Mouse (Mus musculus) hematopoietic multipotent progenitor cell, adult 10-12 weeks (in vitro differentiated cells): ENCODE data around the gene Lpar5. TPM values are rescaled to one million over a fixed set of nuclear protein-coding genes. Genes with fewer than 3 reads are reported as not detected.

ENCODE experiments used
- polyA plus RNA-seq: library from polyadenylated mRNA; stranded (reverse); fragments of >175 nt; gene quantifications from 2 replicates; pipeline ENCODE4 v1.2.3, GENCODE M21; 2012; ENCODE audit warnings: low replicate concordance

The Lpar5 gene
- 8.6 and 15.2 TPM in 2 replicates for polyA plus RNA-seq

DNA sequence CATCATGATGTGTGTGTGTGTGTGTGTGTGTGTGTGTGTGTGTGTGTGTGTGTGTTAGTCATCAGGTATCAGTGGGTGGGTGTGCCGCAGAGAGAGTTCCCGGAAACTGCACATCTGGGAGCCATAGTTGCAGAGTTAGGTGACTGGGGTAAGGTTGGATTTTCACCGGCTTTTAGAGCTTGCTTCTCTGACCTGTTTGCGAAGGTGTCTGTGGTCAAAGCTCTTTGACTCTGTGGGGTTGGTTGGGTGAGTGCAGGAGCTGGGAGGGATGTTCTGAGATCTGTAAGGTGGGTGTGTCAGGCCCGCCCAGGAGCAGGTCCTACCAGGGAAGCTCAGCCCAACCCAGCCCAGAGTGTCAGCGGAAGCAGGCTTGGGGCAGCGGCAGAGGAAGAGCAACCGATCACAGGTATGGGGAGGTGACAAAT, at the start of gene Lpar5:
TSS of gene Lpar5 (plus strand) at position 350 of the 425 bp plus-strand sequence.

DNA sequence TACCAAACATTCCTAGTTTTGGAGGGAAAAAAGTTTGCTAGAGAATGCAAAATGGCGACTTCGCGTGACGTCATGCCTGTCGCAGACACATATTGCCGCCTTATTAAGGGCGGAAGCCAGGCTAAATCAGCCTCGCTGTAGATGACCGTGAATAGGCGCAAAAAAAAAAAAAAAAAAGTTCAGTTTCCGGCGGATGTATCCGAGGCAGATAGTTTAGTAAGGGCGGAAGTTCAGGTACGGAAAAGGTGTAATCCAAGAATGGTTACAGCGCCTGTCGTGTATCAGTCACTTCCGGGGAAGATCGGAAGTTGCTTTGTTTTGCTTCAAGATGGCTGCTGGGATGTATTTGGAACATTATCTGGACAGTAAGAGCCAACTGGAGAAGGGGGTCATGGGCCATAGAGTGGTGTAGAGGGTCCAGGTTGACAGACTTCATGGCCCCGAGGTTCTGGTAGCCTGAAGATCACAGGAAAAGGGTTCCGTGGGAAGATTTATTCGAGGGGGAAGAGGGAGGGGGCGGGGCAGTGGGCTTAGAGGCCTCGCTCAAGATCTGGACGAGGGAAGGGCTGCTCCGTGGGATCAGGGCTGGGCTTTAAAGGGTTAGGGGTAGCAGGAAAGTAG, 28.1 kb upstream of the Lpar5 start, which contains the start of gene Ing4:
TSS of gene Ing4 (plus strand) at position 228 of the 621 bp plus-strand sequence.

DNA sequence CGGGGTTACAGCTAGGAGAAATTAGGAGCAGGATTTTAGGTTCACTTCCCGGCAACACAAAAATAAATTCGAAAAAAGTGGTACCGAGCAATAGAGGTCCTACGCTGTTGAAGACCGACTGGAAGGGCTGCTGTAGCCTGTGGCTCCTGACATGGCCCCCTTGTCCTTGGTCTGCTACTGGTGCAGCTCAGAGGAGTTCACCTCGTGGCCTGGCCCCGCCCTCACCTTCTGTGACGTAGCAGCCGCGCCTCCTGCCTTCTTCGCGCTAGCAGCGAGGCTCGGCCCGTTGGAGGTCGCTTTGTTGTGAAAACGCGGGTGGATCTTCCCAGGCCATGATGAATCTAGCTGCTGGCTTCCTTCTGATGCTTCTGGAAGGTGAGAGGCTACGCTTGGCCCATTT, 18.0 kb upstream of the Lpar5 start, which contains the start of gene Acrbp:
TSS of gene Acrbp (plus strand) at position 12 of the 400 bp plus-strand sequence.

GRCm38 (mm10) chr6:125095391-125096278, 27.9 kb downstream of the Lpar5 start, which contains the start of gene Chd4:
Gene Chd4, plus strand, starts transcription at chr6:125095981.

DNA sequence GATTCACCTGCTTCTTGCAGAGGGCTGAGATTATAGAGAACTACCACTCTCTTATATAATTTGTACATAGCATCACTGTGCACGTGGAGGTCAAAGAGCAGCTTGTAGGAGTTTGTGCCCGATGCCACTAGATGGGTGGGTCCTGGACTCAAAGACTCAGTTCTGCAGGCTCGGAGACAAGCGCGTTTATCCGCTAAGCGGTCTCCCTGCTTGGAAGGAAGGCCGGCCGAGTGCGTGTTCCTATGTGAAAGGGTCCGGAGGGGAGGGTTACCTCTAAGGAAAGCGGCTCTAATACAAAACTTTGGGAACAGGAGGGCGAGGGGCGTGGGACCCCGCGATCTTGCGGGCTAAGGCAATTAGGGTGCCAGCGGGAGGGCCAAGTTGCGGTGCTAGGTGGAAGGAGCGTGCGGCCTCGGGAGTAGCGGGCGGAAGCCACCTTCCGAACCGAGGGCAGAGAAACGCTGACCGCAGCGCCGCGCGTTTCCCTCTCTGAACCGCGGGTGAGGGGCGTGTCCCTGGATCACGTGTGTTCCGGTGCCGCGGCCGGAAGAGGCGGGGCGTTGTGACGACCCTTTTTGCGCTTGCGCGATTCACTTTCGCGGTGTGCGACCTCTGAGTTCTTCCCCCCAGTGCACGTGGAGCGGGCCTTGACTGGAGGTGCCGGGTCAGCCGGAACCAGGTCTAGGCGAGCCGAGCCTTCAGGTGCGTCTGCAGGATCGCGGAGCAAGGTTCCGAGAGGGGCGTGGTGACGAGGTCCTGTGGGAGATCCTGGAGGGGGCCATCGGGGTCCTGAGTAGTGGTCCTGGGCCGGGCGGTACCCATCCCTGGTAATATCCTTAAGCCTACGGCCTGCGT, 63.8 kb downstream of the Lpar5 start, which contains the start of gene Nop2:
TSS of gene Nop2 (plus strand) at position 608 of the 855 bp plus-strand sequence.

Other genes with a start within 250 kb of the Lpar5 start
- 27.3 and 47.7 TPM in 2 replicates for gene Usp5, start 238.4 kb upstream of the Lpar5 start, polyA plus RNA-seq
- 9.2 and 13.6 TPM in 2 replicates for gene Cdca3, start 238.4 kb upstream of the Lpar5 start, polyA plus RNA-seq
- gene Gnb3, start 227.6 kb upstream of the Lpar5 start, polyA plus RNA-seq = 0.11 and 1.2 TPM in 2 replicates
- 1.9 and 4.7 TPM in 2 replicates for gene P3h3, start 210.2 kb upstream of the Lpar5 start, polyA plus RNA-seq
- 1.7 and 7.4 TPM in 2 replicates for gene Gpr162, start 203.9 kb upstream of the Lpar5 start, polyA plus RNA-seq
- 63.7 and 67.0 TPM in 2 replicates for gene Cd4, start 179.7 kb upstream of the Lpar5 start, polyA plus RNA-seq
- 17.4 and 27.6 TPM in 2 replicates for gene Lag3, start 156.2 kb upstream of the Lpar5 start, polyA plus RNA-seq
- 543 and 1,849 TPM in 2 replicates for gene Ptms, start 147.8 kb upstream of the Lpar5 start, polyA plus RNA-seq
- 148 and 194 TPM in 2 replicates for gene Mlf2, start 136.5 kb upstream of the Lpar5 start, polyA plus RNA-seq
- 29.0 and 55.9 TPM in 2 replicates for gene Cops7a, start 102.4 kb upstream of the Lpar5 start, polyA plus RNA-seq
- 51.0 and 101 TPM in 2 replicates for gene Pianp, start 71.2 kb upstream of the Lpar5 start, polyA plus RNA-seq
- 50.8 and 78.9 TPM in 2 replicates for gene Zfp384, start 58.8 kb upstream of the Lpar5 start, polyA plus RNA-seq
- gene Ing4, start 28.2 kb upstream of the Lpar5 start, polyA plus RNA-seq = 19.0 and 38.5 TPM in 2 replicates
- gene Acrbp, start 18.2 kb upstream of the Lpar5 start, polyA plus RNA-seq = 22.0 and 22.1 TPM in 2 replicates
- 130 and 203 TPM in 2 replicates for gene Chd4, start 28.1 kb downstream of the Lpar5 start, polyA plus RNA-seq
- 11.4 and 27.6 TPM in 2 replicates for gene Nop2, start 64.0 kb downstream of the Lpar5 start, polyA plus RNA-seq
- gene Iffo1, start 77.3 kb downstream of the Lpar5 start, polyA plus RNA-seq = 54.7 and 135 TPM in 2 replicates
- gene Gapdh, start 98.5 kb downstream of the Lpar5 start, polyA plus RNA-seq = 267 and 2,413 TPM in 2 replicates
- gene Ncapd2, start 123.8 kb downstream of the Lpar5 start, polyA plus RNA-seq = 31.3 and 49.7 TPM in 2 replicates
- 56.7 and 77.1 TPM in 2 replicates for gene Mrpl51, start 123.9 kb downstream of the Lpar5 start, polyA plus RNA-seq
- 14.4 and 28.4 TPM in 2 replicates for gene Vamp1, start 147.6 kb downstream of the Lpar5 start, polyA plus RNA-seq
- 35.1 and 36.7 TPM in 2 replicates for gene Tapbpl, start 163.9 kb downstream of the Lpar5 start, polyA plus RNA-seq
- 43.0 and 105 TPM in 2 replicates for gene Cd27, start 169.1 kb downstream of the Lpar5 start, polyA plus RNA-seq
- gene Tuba3a, start 218.1 kb downstream of the Lpar5 start, polyA plus RNA-seq = not detected in 2 replicates
- gene Ltbr, start 246.0 kb downstream of the Lpar5 start, polyA plus RNA-seq = 33.0 and 72.9 TPM in 2 replicates